Mouse (Mus musculus) intestine, embryonic 15.5 days (tissue): ENCODE data around the gene BC053393. TPM values are rescaled to one million over a fixed set of nuclear protein-coding genes. Genes with fewer than 3 reads are reported as not detected.
"Not testable (repeated sequence)": the region's sequence is repeated elsewhere in the genome, so short reads cannot be mapped to it uniquely, and the experiment has no call there.

Experiments used
- ATAC-seq: fragments of 200-750 bp; cut with Nextera tagmentation; 2 replicates; pipeline ENCODE4 v1.8.0; 2017; ENCODE audit warnings: moderate TSS enrichment, moderate library complexity
- H3K27ac ChIP-seq: fragments of 300-500 bp; sonication (generic); 2 replicates; pipeline ENCODE4 v1.5.1; 2015; ENCODE audit warnings: mild to moderate bottlenecking, inconsistent platforms
- H3K27me3 ChIP-seq: fragments of 300-500 bp; sonication (generic); replicated peaks from 2 replicates; pipeline ENCODE4 v1.6.1; 2015; ENCODE audit warnings: inconsistent platforms
- H3K36me3 ChIP-seq: fragments of 300-500 bp; sonication (generic); 2 replicates; pipeline ENCODE4 v1.6.1; 2015; ENCODE audit warnings: inconsistent platforms
- H3K4me1 ChIP-seq: fragments of 300-500 bp; sonication (generic); replicated peaks from 2 replicates; pipeline ENCODE4 v1.6.1; 2015; ENCODE audit warnings: inconsistent platforms
- H3K4me2 ChIP-seq: fragments of 300-500 bp; sonication (generic); replicated peaks from 2 replicates; pipeline ENCODE4 v1.6.1; 2015; ENCODE audit warnings: mild to moderate bottlenecking, inconsistent platforms
- H3K4me3 ChIP-seq: fragments of 300-500 bp; sonication (generic); replicated peaks from 2 replicates; pipeline ENCODE4 v1.5.1; 2015; ENCODE audit warnings: inconsistent platforms
- H3K9ac ChIP-seq: fragments of 300-500 bp; sonication (generic); 2 replicates; pipeline ENCODE4 v1.6.1; 2015; ENCODE audit warnings: inconsistent platforms
- H3K9me3 ChIP-seq: fragments of 300-500 bp; sonication (generic); 2 replicates; pipeline ENCODE4 v1.6.1; 2016; ENCODE audit warnings: inconsistent platforms
- WGBS: fragments of 180-500 bp; shearing (Covaris S2); methylation state at CpG from one replicate; pipeline ENCODE4 v1.1.7; 2015; 5-methylcytosine and 5-hydroxymethylcytosine counted together
- polyA plus RNA-seq: library from polyadenylated mRNA; unstranded; fragments of >200 nt; fragmentation: Nextera tagmentation; extraction: Ambion mirVana; gene quantifications from 2 replicates; pipeline ENCODE4 v1.2.1, GENCODE M21; 2015

Gene BC053393
- polyA plus RNA-seq, 1 experiment from 2014 or later = not detected

DNA sequence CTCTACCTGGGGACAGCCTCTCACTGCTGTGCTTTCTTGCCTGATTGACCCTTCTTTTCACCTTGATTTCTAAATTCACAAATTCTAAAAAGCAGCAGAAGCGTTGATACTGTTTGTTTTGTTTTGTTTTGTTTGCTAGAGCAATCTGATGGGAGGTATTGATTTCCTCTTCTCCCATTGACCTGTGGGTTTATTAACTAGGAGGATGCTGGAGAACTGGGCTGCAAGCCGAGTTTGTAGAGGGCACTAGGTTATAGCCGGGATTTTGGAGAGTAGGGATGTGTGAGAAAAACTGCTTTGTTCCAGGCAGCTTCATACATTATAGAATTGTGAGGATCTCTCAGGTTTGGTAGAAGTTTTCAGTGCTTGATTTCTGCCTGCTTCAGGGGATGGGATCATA lies 9.1 kb downstream of the BC053393 start:
- no peak overlapping the region for H3K4me3 ChIP-seq
- H3K4me2 ChIP-seq = no peak overlapping the region
- no peaks in the 10 kb centered on the region for H3K9me3 ChIP-seq
- ATAC-seq = no peak
- H3K36me3 ChIP-seq = no peaks in the 10 kb centered on the region
- no peaks in the 10 kb centered on the region for H3K27me3 ChIP-seq
- no peaks in the 10 kb centered on the region for H3K4me1 ChIP-seq
- H3K27ac ChIP-seq = no peak overlapping the region
- no peak overlapping the region for H3K9ac ChIP-seq
- WGBS = 69% methylated on average over 3 of the region's 3 CpGs

DNA sequence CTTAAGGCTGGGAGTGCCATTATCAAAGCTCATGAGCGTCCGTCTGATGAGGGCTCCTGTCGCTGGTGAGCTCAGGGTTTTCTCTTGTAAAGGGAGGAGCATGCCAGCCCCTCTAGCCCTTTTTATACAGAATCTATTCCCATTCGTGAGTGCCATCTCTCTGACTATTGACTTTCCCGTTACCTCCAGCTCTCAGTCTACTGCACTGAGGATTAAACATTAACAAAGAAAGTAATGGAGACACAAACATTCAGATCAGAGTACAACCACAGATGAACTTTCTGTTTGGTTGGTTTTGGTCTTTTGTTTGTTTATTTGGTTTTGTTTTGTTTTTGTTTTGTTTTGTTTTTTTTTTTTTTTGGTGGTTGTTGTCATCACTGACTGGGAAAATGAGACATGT lies 11.4 kb downstream of the BC053393 start:
- Histone ChIP-seq H3K4me3 (no peak overlapping the region), H3K36me3 (no peaks in the 10 kb centered on the region), H3K4me2 (no peak overlapping the region), H3K9ac (no peak overlapping the region), H3K27ac (no peak overlapping the region), H3K4me1 (no peaks in the 10 kb centered on the region), H3K9me3 (no peaks in the 10 kb centered on the region), H3K27me3 (no peaks in the 10 kb centered on the region)
- ATAC-seq = no peak
- 72% methylated on average over 5 of the region's 5 CpGs for WGBS

DNA sequence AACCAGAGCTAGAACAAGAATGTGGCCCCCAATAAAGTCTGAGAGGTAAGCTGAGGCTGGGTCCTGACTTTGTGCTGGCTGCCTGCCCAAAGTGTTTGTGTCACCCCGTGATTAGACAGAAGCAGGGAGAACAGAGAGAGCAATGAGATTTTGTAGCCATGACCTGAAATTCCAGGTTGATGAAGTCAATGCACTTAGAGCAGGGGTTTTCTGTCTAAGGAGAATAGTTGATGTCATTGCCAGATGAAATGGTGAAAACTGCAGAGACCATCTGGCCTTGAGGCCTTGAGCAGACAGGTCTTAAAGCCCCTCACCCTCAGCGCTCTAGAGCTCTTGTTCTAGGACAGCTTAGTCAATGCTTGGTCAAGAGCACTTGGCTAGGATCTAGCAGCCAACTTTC lies 21.1 kb downstream of the BC053393 start:
- Histone ChIP-seq H3K9me3 (no peaks in the 10 kb centered on the region), H3K27me3 (no peaks in the 10 kb centered on the region), H3K4me1 (no peaks in the 10 kb centered on the region), H3K9ac (no peak overlapping the region), H3K27ac (no peak overlapping the region), H3K36me3 (no peaks in the 10 kb centered on the region), H3K4me2 (no peak overlapping the region), H3K4me3 (no peak overlapping the region)
- ATAC-seq = no peak
- 67% methylated on average over 2 of the region's 2 CpGs for WGBS

DNA sequence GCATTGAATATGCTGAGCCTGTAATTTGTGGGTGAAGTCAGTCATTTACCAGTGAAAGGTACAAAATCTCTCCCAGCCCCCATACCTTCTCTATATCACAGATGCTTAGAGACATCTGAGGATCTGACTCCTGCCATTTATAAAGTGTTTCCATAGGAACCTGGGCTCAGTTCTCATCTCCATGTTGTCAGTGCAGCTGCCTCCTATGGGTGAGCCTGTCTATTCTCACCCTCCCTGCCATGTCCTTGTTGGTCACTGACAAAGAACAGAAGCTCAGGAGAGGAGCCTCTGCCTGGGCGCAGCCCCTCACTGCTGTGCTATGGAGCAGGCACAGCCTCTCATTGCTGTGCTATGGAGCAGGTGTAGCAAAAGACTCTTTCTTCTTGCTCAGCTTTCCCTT lies 48.6 kb downstream of the BC053393 start:
- H3K4me1 ChIP-seq = no peaks in the 10 kb centered on the region
- no peaks in the 10 kb centered on the region for H3K9me3 ChIP-seq
- no peaks in the 10 kb centered on the region for H3K36me3 ChIP-seq
- H3K27me3 ChIP-seq = no peaks in the 10 kb centered on the region
- H3K4me3 ChIP-seq = no peak overlapping the region
- no peak overlapping the region for H3K27ac ChIP-seq
- 64% methylated on average over 1 of the region's 1 CpGs for WGBS
- H3K4me2 ChIP-seq = no peak overlapping the region
- H3K9ac ChIP-seq = no peak overlapping the region
- no peak for ATAC-seq

DNA sequence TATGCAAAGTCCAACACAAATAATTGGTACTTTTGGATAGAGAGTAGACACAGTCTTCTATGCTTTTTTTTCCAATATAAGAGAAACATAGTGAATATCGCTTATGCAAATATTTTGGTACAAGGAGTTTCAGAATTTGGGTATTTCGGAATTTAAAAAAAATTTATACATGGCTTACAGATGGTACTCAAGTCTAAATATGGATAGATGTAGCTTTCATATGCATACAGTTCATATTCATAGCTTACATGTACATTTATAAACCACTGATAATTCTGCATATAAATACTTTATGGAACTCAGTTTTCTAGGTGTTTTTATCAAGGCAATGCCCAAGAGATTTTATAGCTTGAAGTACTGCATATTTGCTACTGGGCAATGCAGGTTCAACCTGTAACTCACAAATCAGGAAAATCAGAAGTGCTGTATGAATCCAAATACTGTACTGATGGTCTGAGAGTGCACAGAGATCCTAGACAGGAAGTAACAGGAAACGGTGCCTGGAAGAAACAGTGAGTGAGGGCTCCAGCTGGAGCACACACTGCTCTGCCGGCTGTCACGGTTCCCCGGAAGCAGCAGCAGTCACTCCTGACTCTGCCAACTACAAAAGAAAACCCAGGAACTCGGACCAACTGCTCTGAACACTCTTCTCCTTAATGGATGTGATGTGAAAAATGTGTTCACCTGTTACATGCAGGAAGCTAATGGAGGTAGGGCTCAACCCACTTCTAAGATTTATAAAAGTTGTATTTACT lies 49.3 kb downstream of the BC053393 start:
- Histone ChIP-seq H3K9me3 (no peaks in the 10 kb centered on the region), H3K27ac (no peak overlapping the region), H3K4me2 (no peak overlapping the region), H3K27me3 (no peaks in the 10 kb centered on the region), H3K4me1 (no peaks in the 10 kb centered on the region), H3K4me3 (no peak overlapping the region), H3K36me3 (no peaks in the 10 kb centered on the region), H3K9ac (no peak overlapping the region)
- 56% methylated on average over 7 of the region's 7 CpGs for WGBS
- no peak for ATAC-seq

DNA sequence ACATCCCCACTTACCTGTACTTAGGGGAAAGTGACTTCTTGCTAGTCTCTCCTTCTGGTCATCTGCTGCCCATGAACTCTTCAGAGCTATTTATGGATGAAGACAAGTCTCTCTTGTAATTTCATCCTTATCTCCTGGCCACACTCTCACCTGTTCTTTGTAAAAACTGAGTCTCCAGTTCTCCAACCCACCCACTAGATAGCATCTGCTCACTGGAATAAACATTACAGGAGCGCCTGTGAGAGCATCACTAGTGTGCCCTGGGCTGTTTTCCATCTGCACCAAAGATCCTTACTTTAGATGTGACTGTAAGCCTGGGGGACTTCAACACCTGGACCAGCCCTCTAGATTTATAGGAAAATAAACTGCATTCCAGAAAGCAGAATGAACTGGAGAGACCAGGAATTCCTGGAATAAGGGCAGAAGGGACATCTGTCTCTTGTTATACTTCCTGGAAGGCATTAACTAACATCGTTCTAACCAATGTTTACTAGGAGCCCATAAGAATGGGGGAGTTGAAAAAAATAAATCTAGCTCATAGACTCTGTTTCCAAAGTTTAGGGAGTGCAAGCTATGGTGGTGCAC lies 58.0 kb downstream of the BC053393 start, which contains the start of gene Dppa1:
Gene Dppa1 (minus strand): TSS at position 51 of the 585 bp plus-strand sequence.
- no peaks in the 10 kb centered on the region for H3K9me3 ChIP-seq
- H3K27ac ChIP-seq = no peak within 1 kb of the TSS
- H3K9ac ChIP-seq = no peak within 1 kb of the TSS
- H3K36me3 ChIP-seq = no peaks in the 10 kb centered on the region
- no peaks in the 10 kb centered on the region for H3K4me1 ChIP-seq
- no peaks in the 10 kb centered on the region for H3K27me3 ChIP-seq
- no peak within 1 kb of the TSS for H3K4me2 ChIP-seq
- H3K4me3 ChIP-seq = no peak within 1 kb of the TSS
- no peak for ATAC-seq
- WGBS = 47% methylated on average over 2 of the region's 2 CpGs

DNA sequence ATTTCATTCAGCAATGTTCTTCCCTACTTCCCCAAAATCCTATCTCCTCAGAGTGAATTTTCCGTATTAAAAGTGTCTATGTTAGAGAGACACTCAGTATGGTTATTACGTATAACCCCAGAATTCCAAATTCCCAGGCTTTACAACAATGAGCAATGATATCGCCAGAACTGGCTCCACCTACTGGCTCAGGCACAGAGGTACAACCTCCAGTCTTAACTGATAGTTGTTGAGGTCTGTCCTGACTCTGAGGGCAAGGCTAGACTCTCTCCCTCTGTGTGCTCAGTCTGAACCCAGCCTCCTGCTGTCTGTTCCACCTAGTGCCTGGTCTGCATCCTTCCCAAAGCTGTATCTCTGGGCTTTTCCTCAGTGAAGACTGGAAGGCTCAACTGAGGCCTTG lies 60.3 kb downstream of the BC053393 start:
- no peak overlapping the region for H3K4me2 ChIP-seq
- H3K9me3 ChIP-seq = no peaks in the 10 kb centered on the region
- H3K4me1 ChIP-seq = no peaks in the 10 kb centered on the region
- H3K27ac ChIP-seq = no peak overlapping the region
- peak; percentile 31; the same call in 1 of the 2 replicates for ATAC-seq
- no peaks in the 10 kb centered on the region for H3K36me3 ChIP-seq
- WGBS = 34% methylated on average over 3 of the region's 3 CpGs
- no peaks in the 10 kb centered on the region for H3K27me3 ChIP-seq
- no peak overlapping the region for H3K4me3 ChIP-seq
- no peak overlapping the region for H3K9ac ChIP-seq

DNA sequence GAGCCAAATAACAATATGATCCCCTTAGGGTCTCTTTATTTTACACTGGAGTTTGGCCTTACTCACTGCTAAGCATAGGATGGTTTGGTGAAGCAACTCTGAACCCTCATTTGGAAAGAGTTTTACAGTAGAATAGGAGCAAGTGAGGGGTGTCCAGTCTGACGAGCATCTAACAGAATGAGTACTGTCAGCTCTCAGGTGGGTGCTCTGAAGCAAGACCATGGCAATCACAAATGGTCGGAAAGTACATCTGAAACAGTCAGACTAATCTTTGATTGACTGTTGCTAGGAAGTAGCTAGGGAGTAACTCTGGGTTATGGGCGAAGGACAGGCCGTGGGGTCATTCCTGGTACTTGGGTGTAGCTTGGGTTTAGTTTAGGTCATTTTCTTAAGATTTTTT lies 64.2 kb downstream of the BC053393 start:
- 90% methylated on average over 4 of the region's 4 CpGs for WGBS
- H3K9ac ChIP-seq, ATAC-seq, H3K4me3 ChIP-seq, H3K36me3 ChIP-seq, H3K27ac ChIP-seq, H3K4me2 ChIP-seq, H3K4me1 ChIP-seq, H3K27me3 ChIP-seq, H3K9me3 ChIP-seq: not testable (repeated sequence)

DNA sequence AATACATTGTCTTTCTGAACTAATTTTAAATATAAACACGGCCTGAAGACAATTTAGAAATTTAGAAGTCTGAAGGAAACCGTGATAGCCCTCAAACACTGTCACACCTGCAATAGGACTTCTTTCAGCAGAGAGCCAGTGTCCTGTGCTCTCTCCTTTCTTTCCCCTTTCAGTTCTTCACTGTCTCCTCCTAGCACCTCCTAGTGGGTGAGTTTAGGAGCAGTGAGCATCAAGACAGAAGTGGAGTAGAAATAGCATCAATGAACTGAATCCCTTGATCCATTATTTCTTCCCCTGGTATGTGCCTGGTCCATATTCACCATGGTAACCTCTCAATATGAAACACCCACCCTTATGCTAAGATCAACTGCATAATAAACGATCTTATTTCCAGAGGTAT lies 65.2 kb downstream of the BC053393 start:
- H3K4me1 ChIP-seq = no peaks in the 10 kb centered on the region
- H3K36me3 ChIP-seq = no peaks in the 10 kb centered on the region
- no peak overlapping the region for H3K27ac ChIP-seq
- 82% methylated on average over 3 of the region's 3 CpGs for WGBS
- no peak overlapping the region for H3K4me2 ChIP-seq
- H3K4me3 ChIP-seq = no peak overlapping the region
- no peak for ATAC-seq
- H3K9ac ChIP-seq = no peak overlapping the region
- no peaks in the 10 kb centered on the region for H3K27me3 ChIP-seq
- no peaks in the 10 kb centered on the region for H3K9me3 ChIP-seq

Other genes with a start within 250 kb of the BC053393 start
- 0.25 and 0.40 TPM in 2 replicates for gene Itk, start 182.0 kb upstream of the BC053393 start, polyA plus RNA-seq
- not detected in 2 replicates for gene Fam71b, start 175.0 kb upstream of the BC053393 start, polyA plus RNA-seq
- 57.5 and 60.6 TPM in 2 replicates for gene Med7, start 134.6 kb upstream of the BC053393 start, polyA plus RNA-seq
- gene Havcr2, start 116.6 kb upstream of the BC053393 start, polyA plus RNA-seq = 0.08 and 0.16 TPM in 2 replicates
- not detected in 2 replicates for gene Gm12169, start 47.3 kb upstream of the BC053393 start, polyA plus RNA-seq
- not detected in 2 replicates for gene Dppa1, start 57.7 kb downstream of the BC053393 start, polyA plus RNA-seq
- gene Timd2, start 135.5 kb downstream of the BC053393 start, polyA plus RNA-seq = 1.1 and 1.2 TPM in 2 replicates
- gene Havcr1, start 163.5 kb downstream of the BC053393 start, polyA plus RNA-seq = not detected in 2 replicates
- 0.74 and 0.80 TPM in 2 replicates for gene Timd4, start 239.3 kb downstream of the BC053393 start, polyA plus RNA-seq